Mouse (Mus musculus) intestine, embryonic 16.5 days (tissue): ENCODE results near the gene Deaf1. TPM values are rescaled to one million over a fixed set of nuclear protein-coding genes. Genes with fewer than 3 reads are reported as not detected.
A peak's percentile ranks its signal among the peaks of the same experiment; 100 is the strongest.

Experiments
- ATAC-seq: fragments of 200-750 bp; cut with Nextera tagmentation; 2 replicates; pipeline ENCODE4 v1.8.0; 2017; ENCODE audit warnings: moderate TSS enrichment, moderate library complexity
- H3K27ac ChIP-seq: fragments of 300-500 bp; sonication (generic); 2 replicates; pipeline ENCODE4 v1.5.1; 2014; ENCODE audit warnings: mild to moderate bottlenecking, low read length
- H3K27me3 ChIP-seq: fragments of 300-500 bp; sonication (generic); replicated peaks from 2 replicates; pipeline ENCODE4 v1.6.1; 2014; ENCODE audit warnings: low read length, control low read depth, mixed read lengths; ENCODE audit not compliant: control insufficient read depth, insufficient read depth
- H3K36me3 ChIP-seq: fragments of 300-500 bp; sonication (generic); 2 replicates; pipeline ENCODE4 v1.6.1; 2014; ENCODE audit warnings: low read length, control low read depth; ENCODE audit not compliant: control insufficient read depth, insufficient read depth
- H3K4me1 ChIP-seq: fragments of 300-500 bp; sonication (generic); 2 replicates; pipeline ENCODE4 v1.6.1; 2014; ENCODE audit warnings: low read length, control low read depth, mixed read lengths; ENCODE audit not compliant: control insufficient read depth, insufficient read depth
- H3K4me2 ChIP-seq: fragments of 300-500 bp; sonication (generic); 2 replicates; pipeline ENCODE4 v1.6.1; 2014; ENCODE audit warnings: low read depth, low read length, control low read depth
- H3K4me3 ChIP-seq: fragments of 300-500 bp; sonication (generic); 2 replicates; pipeline ENCODE4 v1.5.1; 2014; ENCODE audit warnings: mild to moderate bottlenecking, low read length
- H3K9ac ChIP-seq: fragments of 300-500 bp; sonication (generic); 2 replicates; pipeline ENCODE4 v1.6.1; 2014; ENCODE audit warnings: low read depth, low read length
- H3K9me3 ChIP-seq: fragments of 300-500 bp; sonication (generic); 2 replicates; pipeline ENCODE4 v1.6.1; 2016; ENCODE audit warnings: low read length, control low read depth; ENCODE audit not compliant: control insufficient read depth
- WGBS: fragments of 180-500 bp; shearing (Covaris S2); extraction: QIAGEN DNeasy Blood & Tissue Kit; methylation state at CpG from one replicate; pipeline ENCODE4 v1.1.7; 2014; 5-methylcytosine and 5-hydroxymethylcytosine counted together
- polyA plus RNA-seq: library from polyadenylated mRNA; unstranded; fragments of >200 nt; fragmentation: Nextera tagmentation; extraction: Ambion mirVana; gene quantifications from 2 replicates; pipeline ENCODE4 v1.2.1, GENCODE M21; 2015

Deaf1 gene
- polyA plus RNA-seq, 1 experiment from 2014 or later = 61.0 TPM

DNA sequence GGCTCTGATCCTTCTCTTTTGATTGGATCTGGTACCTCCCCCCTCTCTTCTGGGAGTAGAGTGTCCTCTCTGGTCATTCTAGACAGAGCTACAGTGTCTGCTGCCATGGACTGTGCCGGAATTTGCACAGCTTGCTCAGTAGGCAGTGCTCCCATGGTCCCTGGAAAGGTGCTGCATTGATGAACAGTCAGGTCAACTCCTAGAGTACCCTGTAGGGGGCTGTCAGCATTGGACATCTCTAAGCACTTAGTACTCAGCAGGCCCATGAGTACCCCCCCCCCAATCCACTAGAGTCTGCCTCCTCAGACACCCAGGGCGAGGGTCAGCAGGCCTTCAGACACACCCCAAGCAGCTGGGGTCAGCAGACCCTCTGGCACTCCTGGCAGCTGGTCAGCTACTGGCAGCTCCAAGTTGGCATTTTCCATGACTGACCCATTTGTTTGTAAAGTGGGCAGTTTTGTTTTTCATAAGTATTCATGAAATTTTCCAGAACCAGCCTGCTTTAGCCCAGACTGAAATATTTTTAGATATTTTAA lies 7.6 kb upstream of the Deaf1 start:
- Histone ChIP-seq H3K4me3 (no peak overlapping the region), H3K9ac (no peak overlapping the region), H3K4me1 (peaks cover 11% of the 10 kb centered on the region), H3K27ac (no peak overlapping the region), H3K9me3 (no peaks in the 10 kb centered on the region), H3K36me3 (0 out of 2 replicates have a peak, but pooled peaks cover 5% of the 10 kb centered on the region), H3K4me2 (no peak overlapping the region), H3K27me3 (no peaks in the 10 kb centered on the region)
- ATAC-seq = no peak
- WGBS = 79% methylated on average over 2 of the region's 2 CpGs

DNA sequence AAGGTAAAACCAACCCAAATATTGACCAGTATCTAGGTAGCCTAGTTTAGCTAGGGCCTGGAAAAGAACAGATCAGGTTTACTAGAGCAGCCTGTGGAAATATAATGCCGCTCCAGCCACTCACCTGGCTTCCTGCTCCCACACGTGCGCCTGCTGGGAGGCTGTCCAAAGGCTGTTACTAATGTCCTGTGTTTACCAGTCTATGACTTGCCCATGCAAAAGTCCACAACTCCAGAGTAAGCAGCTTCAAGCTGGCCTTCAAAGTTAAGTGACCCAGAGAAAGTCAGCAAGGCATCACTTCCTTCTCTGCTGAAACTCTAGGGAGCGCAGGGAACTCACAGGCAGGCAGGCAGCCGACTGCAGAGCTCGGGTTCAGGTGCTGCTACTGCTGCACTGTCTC lies 4.5 kb upstream of the Deaf1 start:
- Histone ChIP-seq H3K27me3 (no peaks in the 10 kb centered on the region), H3K36me3 (0 out of 2 replicates have a peak, but pooled peaks cover 5% of the 10 kb centered on the region), H3K4me1 (peaks cover 3% of the 10 kb centered on the region), H3K9ac (no peak overlapping the region), H3K27ac (0 out of 2 replicates have a peak overlapping the region, but pooled peaks have one; percentile 1), H3K4me3 (no peak overlapping the region), H3K9me3 (no peaks in the 10 kb centered on the region), H3K4me2 (no peak overlapping the region)
- ATAC-seq = no peak
- WGBS = 78% methylated on average over 6 of the region's 6 CpGs

- Histone ChIP-seq H3K36me3 (0 out of 2 replicates have a peak, but pooled peaks cover 5% of the 10 kb centered on the region), H3K4me2 (no peak overlapping the region), H3K9ac (no peak overlapping the region), H3K4me1 (peaks cover 16% of the 10 kb centered on the region), H3K4me3 (no peak overlapping the region), H3K27me3 (no peaks in the 10 kb centered on the region), H3K27ac (no peak overlapping the region), H3K9me3 (no peaks in the 10 kb centered on the region)
- no peak for ATAC-seq
Measured at GRCm38 (mm10) chr7:141330706-141331105, 3.2 kb upstream of the Deaf1 start.

DNA sequence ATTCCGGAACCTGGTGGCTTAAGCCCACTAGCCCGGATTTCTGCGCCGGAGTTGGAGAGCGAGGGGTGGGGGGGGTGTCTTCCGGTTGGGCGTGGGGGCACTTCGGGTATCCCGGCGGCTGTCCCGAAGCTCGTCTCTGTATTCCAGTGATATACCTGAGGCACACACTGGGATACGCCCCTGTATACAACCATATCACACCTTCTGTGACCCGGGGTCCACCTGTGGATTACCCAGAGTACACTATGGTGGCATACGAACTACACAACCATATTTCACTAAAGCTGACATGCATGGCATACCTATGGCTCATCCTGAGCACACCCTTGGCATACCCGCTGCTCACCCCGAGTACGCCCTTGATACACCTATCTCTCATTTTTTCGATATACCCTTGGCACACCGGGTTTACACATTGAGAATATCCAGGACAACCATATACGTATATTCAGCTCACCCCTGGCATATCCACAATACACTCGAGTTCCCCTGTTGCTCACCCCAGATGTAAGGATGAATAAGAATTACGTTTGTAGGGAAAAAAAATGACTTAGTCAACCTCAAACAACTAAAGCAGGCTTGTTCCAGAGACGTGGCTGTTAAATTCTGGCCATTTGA lies 992 bp upstream of the Deaf1 start:
- WGBS = 14% methylated on average over 24 of the region's 24 CpGs

DNA sequence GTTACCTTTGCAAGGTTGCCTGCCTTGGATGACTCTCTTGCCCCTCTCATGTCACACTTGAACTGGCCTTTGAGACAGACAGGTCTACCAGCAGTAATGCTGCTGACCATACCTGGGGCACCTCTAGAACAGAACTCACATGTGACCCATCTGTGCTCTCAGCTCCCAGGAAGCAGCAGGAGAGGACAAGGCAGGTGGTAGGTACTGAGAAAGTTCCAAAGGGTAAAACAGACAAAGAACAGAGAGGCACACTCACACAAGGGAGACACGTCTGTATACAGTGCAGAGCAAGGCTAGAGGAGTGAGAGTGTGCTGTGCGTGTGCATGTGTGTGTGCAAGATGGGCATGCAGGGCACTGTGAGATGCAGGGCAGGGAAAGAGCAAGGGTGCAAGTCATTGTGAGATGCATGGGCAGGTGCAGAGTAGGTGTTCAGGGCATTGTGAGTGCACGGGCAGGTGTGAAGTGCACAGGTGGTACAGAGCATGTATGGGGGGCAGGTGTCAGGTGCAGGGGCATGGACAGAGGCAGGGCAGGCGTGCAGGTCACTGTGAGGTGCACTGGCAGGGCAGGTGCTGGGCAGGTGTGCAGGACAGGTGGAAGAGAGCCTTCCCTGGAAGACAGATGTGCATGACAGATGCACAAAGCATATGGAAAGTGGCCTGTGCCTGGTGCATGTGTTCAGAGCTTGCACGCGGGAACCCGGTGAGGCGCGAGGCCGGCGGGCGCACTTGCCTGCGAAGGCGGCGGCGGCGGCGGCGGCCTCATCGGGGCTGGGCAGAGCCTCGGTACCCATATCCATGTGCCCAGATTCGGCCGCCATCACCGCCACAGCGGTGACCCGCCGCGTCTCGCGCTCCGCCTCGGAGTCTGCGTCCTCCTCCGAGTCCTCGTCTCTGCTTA lies 694 bp downstream of the Deaf1 start:
- Histone ChIP-seq H3K36me3 (peaks cover 8% of the 10 kb centered on the region), H3K9me3 (no peaks in the 10 kb centered on the region), H3K4me1 (peaks cover 20% of the 10 kb centered on the region), H3K4me2 (peak overlapping the region; percentile 99), H3K4me3 (peak overlapping the region; percentile 71), H3K9ac (peak overlapping the region; percentile 95), H3K27me3 (no peaks in the 10 kb centered on the region), H3K27ac (peak overlapping the region; percentile 100)
- peak; percentile 21 for ATAC-seq
- 2% methylated on average over 35 of the region's 35 CpGs for WGBS

More for the DNA sequence above, 992 bp upstream of the Deaf1 start:
- peak overlapping the region; percentile 71 for H3K4me3 ChIP-seq
- peak; percentile 29 for ATAC-seq
- peak overlapping the region; percentile 100 for H3K27ac ChIP-seq
- peak overlapping the region; percentile 66 for H3K4me2 ChIP-seq
- H3K4me1 ChIP-seq = peaks cover 20% of the 10 kb centered on the region
- 0 out of 2 replicates have a peak, but pooled peaks cover 5% of the 10 kb centered on the region for H3K36me3 ChIP-seq
- H3K9ac ChIP-seq = peak overlapping the region; percentile 95
- no peaks in the 10 kb centered on the region for H3K27me3 ChIP-seq
- no peaks in the 10 kb centered on the region for H3K9me3 ChIP-seq

GRCm38 (mm10) chr7:141324686-141325085 lies 2.8 kb downstream of the Deaf1 start:
- WGBS = 90% methylated on average over 1 of the region's 1 CpGs
- Histone ChIP-seq H3K4me2 (no peak overlapping the region), H3K36me3 (peaks cover 19% of the 10 kb centered on the region), H3K9me3 (no peaks in the 10 kb centered on the region), H3K4me3 (no peak overlapping the region), H3K9ac (no peak overlapping the region), H3K27me3 (no peaks in the 10 kb centered on the region), H3K4me1 (peaks cover 20% of the 10 kb centered on the region), H3K27ac (no peak overlapping the region)
- ATAC-seq = no peak

DNA sequence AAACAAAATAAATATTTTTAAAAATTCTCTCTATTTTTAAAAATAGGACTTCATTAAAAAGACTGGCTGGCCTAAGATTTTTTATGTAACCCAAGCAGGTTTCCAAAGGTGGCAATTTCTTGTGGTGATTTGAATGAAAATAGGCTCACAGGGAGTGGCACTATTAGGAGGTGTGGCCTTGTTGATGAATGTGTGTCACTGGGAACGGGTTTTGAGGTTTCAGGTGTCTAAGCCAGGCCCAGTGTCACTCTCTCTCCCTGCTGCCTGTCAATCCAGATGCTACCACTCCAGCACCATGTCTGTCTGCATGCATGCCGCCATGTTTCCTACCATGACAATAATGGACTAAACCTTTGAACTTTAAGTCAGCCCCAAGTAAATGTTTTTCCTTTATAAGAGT lies 8.0 kb downstream of the Deaf1 start:
- Histone ChIP-seq H3K9me3 (no peaks in the 10 kb centered on the region), H3K27me3 (no peaks in the 10 kb centered on the region), H3K36me3 (peaks cover 24% of the 10 kb centered on the region), H3K4me3 (no peak overlapping the region), H3K4me1 (no peaks in the 10 kb centered on the region), H3K9ac (no peak overlapping the region), H3K4me2 (no peak overlapping the region), H3K27ac (no peak overlapping the region)
- WGBS = 65% methylated on average over 2 of the region's 2 CpGs
- ATAC-seq = no peak

- 50% methylated on average over 1 of the region's 1 CpGs for WGBS
- H3K27ac ChIP-seq = no peak overlapping the region; the same call in 1 of the 2 replicates
- H3K4me3 ChIP-seq = no peak overlapping the region
- no peaks in the 10 kb centered on the region for H3K4me1 ChIP-seq
- peak; percentile 75; the same call in 1 of the 2 replicates for ATAC-seq
- H3K9ac ChIP-seq = no peak overlapping the region
- H3K4me2 ChIP-seq = no peak overlapping the region
- H3K36me3 ChIP-seq = peaks cover 30% of the 10 kb centered on the region
- H3K27me3 ChIP-seq = no peaks in the 10 kb centered on the region
- H3K9me3 ChIP-seq = no peaks in the 10 kb centered on the region
Measured at GRCm38 (mm10) chr7:141317619-141318132, 9.8 kb downstream of the Deaf1 start.

- peak; percentile 75 for ATAC-seq
Measured at GRCm38 (mm10) chr7:141315974-141316373, 11.5 kb downstream of the Deaf1 start.

More at GRCm38 (mm10) chr7:141315974-141316373, 11.5 kb downstream of the Deaf1 start:
- Histone ChIP-seq H3K4me1 (no peaks in the 10 kb centered on the region), H3K4me3 (no peak overlapping the region), H3K9me3 (no peaks in the 10 kb centered on the region), H3K36me3 (peaks cover 26% of the 10 kb centered on the region), H3K4me2 (no peak overlapping the region), H3K9ac (no peak overlapping the region), H3K27ac (no peak overlapping the region), H3K27me3 (no peaks in the 10 kb centered on the region)
- WGBS = 73% methylated on average over 5 of the region's 5 CpGs
